Mouse (Mus musculus) ES-E14 (cell line): ENCODE data around the gene Pafah1b2.

Experiments used
- HCFC1 ChIP-seq: IDR thresholded peaks from 2 replicates; pipeline ENCODE4 v1.6.1; 2012; ENCODE audit warnings: low read length, inconsistent platforms, borderline replicate concordance; ENCODE audit not compliant: insufficient read depth
- ZC3H11A ChIP-seq: IDR thresholded peaks from 2 replicates; pipeline ENCODE4 v1.6.1; 2012; ENCODE audit warnings: low read depth, mild to moderate bottlenecking, inconsistent platforms, low read length, borderline replicate concordance

DNA sequence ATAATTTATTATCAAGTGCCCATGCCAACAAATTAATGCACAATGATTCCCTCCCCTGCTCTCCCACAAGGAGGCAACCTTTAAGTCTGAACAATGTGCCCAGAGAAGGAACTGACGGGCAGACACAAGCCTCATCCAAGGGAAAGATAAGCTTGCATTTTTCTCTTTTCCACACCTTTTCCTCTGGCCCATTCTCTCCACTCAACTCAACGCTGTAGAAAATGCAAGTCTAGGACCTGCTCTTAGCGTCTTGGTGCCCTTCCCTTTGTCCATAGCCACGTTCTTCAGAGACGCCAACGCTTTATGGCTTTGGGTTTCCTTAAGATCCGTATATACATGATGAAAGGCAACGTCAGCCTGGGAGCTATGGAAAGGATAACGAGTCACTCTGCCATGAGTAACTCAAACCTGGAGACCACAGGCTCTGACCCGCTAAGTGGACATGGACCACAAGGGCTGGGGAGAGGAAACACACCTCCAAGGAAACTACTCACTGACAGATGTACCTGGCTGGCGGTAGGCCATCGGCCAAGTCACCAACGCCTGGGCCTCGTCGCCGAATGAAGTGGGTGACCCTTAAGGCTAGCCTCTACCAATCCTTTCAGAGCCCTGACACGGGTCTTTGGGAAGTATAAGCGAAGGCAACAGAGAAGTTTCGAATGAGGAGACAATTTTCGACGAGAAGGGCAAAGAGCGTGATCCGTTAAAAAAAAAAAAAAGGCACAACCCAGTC is 28.6 kb downstream of the Pafah1b2 start:
- TF ChIP-seq HCFC1 (no peak), ZC3H11A (no peak)
